Mouse (Mus musculus): ENCODE results near the gene Cep152.

Gene Cep152

DNA sequence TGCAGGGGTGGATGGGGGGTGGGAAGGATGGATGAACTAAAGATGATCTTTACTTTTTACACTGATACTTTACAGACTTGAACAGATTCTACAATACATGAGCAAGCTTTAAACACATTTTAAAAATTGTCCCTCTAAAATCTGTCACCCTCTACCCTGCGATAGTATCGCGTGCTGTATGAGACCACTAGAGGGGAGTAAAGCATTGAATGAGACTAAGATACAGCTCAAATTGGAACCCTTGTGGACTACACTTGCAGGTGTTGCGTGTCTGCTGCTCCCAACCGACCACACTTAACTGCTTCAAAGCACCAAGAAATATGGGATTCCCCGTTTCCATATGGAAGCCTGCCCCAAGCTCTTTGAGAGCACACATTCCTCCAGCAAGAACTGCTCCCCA lies 69.1 kb downstream of the Cep152 start:
- CTCF ChIA-PET, result no interaction called here

- CTCF ChIA-PET, result no interaction called here
Observed at GRCm38 (mm10) chr2:125548806-125549578, 75.9 kb downstream of the Cep152 start.

DNA sequence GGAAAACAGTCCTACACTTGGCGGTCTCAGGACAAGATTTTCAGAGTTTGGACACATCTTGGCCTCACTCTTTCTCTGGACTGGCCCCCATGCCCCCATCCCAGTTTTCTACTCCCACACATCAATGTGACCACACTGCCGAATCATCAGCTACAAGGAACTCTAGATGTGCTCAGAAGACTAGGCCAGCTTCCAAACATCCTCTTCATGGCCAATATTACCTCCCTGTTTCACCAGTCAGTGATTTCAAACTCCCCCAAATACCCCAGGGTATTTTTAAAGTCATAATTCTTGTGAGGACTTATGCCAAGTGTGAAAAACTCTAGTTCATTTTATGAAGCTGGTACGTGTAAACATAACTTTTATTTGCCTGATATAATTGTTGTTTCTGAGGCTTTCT lies 79.9 kb downstream of the Cep152 start:
- CTCF ChIA-PET, result no interaction called here

DNA sequence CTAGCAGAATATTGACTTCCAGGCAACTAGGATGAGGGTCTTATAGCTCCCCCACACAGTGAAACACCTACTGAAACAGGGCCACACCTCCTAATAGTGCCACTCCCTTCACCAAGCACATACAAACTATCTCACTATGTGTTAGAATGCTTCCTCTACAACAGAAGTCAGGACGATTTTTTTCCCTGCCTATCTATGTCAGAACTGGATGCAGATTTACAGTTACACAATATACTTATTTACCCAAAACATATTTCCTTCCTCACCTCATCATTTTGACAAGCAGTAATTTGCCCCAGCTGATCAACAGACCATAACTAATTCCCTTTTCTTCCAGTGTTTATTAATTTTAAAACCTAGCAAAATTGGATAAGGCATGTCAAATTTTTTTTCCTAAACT lies 81.3 kb downstream of the Cep152 start:
- CTCF ChIA-PET, result no interaction called here

DNA sequence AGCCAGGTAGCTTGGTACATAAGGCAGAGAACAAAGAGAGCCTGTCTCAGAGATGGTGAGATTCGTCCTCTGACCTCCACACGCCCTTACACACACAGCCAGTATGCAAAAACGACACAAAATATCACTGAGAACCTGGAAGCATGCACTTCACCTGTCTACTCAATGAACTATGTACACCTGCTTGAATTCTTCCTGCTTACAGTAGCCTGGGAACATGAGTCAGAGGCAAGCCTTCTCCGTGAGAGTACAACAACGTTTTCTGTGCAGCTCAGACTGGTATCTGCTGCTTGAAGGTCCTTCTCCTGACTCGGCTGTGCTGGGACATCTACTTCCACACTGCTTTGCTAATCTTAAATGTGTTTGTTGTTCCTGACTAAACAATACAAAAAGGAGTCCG lies 83.5 kb downstream of the Cep152 start:
- CTCF ChIA-PET, result no interaction called here

- CTCF ChIA-PET, result no interaction called here
Observed at GRCm38 (mm10) chr2:125540579-125540978, 84.3 kb downstream of the Cep152 start.

GRCm38 (mm10) chr2:125539640-125540039 lies 85.3 kb downstream of the Cep152 start:
- CTCF ChIA-PET, result no interaction called here

DNA sequence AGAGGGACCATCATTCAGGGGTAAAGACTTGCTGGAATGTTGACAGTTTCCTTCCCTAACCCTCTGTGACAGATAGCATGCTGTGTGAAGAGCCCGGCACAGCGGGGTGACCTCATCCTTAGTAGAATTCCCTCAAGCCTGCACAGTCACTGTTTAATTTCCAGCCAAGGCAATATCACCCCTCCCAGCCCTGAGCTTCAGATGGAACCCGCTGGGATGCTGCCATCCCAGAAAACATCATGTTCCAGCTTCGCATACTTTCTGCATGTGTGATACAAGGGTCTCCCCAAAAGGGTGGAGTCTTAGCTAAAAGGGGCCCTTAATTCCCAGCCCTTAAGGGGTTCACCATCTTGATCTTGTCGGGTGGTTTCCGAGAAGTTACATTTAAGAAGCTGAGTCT lies 94.2 kb downstream of the Cep152 start:
- CTCF ChIA-PET, result no interaction called here

DNA sequence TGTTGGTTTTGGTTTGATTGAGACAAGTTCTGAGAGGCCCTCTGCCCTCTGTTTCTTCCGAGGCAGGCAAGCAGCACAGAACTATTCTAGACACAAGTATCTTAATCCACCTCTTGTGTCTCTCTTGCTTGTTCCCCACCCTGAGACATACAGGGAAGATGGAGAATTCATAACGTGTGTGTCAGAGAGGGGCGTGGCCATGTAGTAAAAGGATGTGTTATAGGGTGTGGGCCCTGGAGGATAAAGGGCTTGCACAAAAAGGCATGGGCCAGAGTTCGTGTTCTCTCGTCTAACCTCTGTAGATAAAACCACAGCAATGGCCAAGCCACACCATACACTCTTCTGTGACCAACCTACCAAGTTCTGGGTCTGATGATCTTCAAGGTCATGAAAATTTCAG lies 98.3 kb downstream of the Cep152 start:
- CTCF ChIA-PET, result no interaction called here

DNA sequence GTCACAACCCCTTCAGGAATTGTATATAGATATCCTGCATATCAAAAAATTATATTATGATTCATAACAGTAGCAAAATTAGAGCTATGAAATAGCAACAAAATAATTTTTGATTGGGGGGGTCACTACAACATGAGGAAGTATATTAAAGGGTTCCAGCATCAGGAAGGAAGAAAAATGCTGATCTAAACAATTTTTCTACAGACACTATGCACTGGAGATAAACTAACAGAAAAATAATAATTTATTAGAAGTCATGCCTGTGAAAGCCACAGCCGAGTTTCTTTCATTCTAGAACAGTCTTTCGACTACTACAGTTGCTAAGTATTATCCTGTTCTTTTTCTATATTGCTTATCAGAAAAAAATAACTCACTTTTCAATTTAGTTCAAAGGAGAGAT lies 99.4 kb downstream of the Cep152 start:
- CTCF ChIA-PET, result no interaction called here

DNA sequence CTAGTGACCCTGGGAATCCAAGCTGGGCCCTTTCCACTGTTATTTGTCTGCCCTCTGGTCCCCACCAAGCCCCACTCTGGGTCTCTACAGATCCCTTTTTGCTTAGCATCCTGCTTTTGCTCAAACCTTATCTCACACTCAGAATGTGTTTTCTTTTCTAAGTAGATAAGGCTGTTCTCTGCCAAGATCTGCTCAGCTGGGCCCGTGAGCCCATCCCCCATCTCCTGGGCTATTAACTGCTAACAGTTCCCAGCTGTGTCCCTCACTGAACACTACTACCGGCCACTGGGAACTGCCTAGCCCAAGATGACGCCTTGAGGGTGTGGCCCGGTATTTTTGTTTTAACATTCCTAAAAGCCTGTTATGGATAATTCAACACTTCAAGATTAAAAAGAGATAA lies 108.3 kb downstream of the Cep152 start:
- CTCF ChIA-PET, result no interaction called here

GRCm38 (mm10) chr2:125515291-125516057 lies 109.4 kb downstream of the Cep152 start:
- CTCF ChIA-PET, result no interaction called here

DNA sequence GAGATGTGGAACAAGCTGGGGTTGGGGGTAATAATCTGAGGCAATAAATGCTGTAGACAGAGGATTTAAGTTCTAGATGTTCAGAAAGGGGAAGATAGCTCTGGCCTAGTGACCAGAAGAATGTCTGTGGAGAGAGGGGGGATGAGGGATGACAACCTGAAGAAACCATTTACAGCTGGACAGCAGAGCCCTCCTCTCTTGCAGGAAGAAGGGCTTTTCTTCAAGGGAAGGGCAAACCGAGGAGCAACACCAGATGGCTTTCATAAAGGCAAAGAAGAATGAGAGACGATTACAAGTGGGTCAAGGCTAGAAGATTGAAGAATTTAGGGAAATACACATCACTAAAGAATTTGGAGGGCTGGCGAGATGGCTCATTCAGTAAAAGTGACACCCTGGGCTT lies 110.5 kb downstream of the Cep152 start:
- CTCF ChIA-PET, result no interaction called here

Data from spleen, embryonic (tissue).